Mouse (Mus musculus) lung, postnatal 0 days (tissue): ENCODE data around the gene Rilp. TPM values are rescaled to one million over a fixed set of nuclear protein-coding genes. Genes with fewer than 3 reads are reported as not detected.

Experiments
- ATAC-seq: fragments of 200-750 bp; cut with Nextera tagmentation; 2 replicates; pipeline ENCODE4 v1.8.0; 2017; ENCODE audit warnings: moderate library complexity
- DNase-seq: peaks from one replicate; pipeline ENCODE4 v3.0.0-alpha.2; 2016; ENCODE audit warnings: low spot score
- H3K27ac ChIP-seq: fragments of 300-500 bp; sonication (generic); 2 replicates; pipeline ENCODE4 v1.5.1; 2014; ENCODE audit warnings: antibody characterized with exemption, mild to moderate bottlenecking, low read length, mixed read lengths
- H3K27me3 ChIP-seq: fragments of 300-500 bp; sonication (generic); replicated peaks from 2 replicates; pipeline ENCODE4 v1.6.1; 2014; ENCODE audit warnings: low read length, mixed read lengths; ENCODE audit not compliant: insufficient read depth
- H3K36me3 ChIP-seq: fragments of 300-500 bp; sonication (generic); 2 replicates; pipeline ENCODE4 v1.6.1; 2014; ENCODE audit warnings: low read length, mixed read lengths; ENCODE audit not compliant: insufficient read depth
- H3K4me1 ChIP-seq: fragments of 300-500 bp; sonication (generic); 2 replicates; pipeline ENCODE4 v1.6.1; 2014; ENCODE audit warnings: antibody characterized with exemption, low read depth, low read length, mixed read lengths; ENCODE audit not compliant: insufficient read depth
- H3K4me2 ChIP-seq: fragments of 300-500 bp; sonication (generic); replicated peaks from 2 replicates; pipeline ENCODE4 v1.6.1; 2014; ENCODE audit warnings: low read depth, mild to moderate bottlenecking, low read length, moderate library complexity, mixed read lengths
- H3K4me3 ChIP-seq: fragments of 300-500 bp; sonication (generic); 2 replicates; pipeline ENCODE4 v1.5.1; 2014; ENCODE audit warnings: low read depth, low read length
- H3K9ac ChIP-seq: fragments of 300-500 bp; sonication (generic); replicated peaks from 2 replicates; pipeline ENCODE4 v1.6.1; 2014; ENCODE audit warnings: low read depth, mild to moderate bottlenecking
- H3K9me3 ChIP-seq: fragments of 300-500 bp; sonication (generic); 2 replicates; pipeline ENCODE4 v1.6.1; 2016; ENCODE audit warnings: low read length, mixed read lengths
- CTCF ChIP-seq: IDR thresholded peaks from 2 replicates; pipeline ENCODE4 v1.5.1; 2016; ENCODE audit warnings: antibody characterized with exemption, mild to moderate bottlenecking
- EP300 ChIP-seq: IDR thresholded peaks from 2 replicates; pipeline ENCODE4 v1.6.1; 2016; ENCODE audit warnings: antibody characterized with exemption, mild to moderate bottlenecking, control low read depth
- WGBS: fragments of 180-500 bp; shearing (Covaris S2); extraction: QIAGEN DNeasy Blood & Tissue Kit; methylation state at CpG from one replicate; pipeline ENCODE4 v1.1.7; 2014; 5-methylcytosine and 5-hydroxymethylcytosine counted together
- polyA plus RNA-seq: library from polyadenylated mRNA; unstranded; fragments of >200 nt; fragmentation: Nextera tagmentation; extraction: Ambion mirVana; gene quantifications from 2 replicates; pipeline ENCODE4 v1.2.1, GENCODE M21; 2015

Gene Rilp
- polyA plus RNA-seq, 1 experiment from 2014 or later = 15.7 TPM

DNA sequence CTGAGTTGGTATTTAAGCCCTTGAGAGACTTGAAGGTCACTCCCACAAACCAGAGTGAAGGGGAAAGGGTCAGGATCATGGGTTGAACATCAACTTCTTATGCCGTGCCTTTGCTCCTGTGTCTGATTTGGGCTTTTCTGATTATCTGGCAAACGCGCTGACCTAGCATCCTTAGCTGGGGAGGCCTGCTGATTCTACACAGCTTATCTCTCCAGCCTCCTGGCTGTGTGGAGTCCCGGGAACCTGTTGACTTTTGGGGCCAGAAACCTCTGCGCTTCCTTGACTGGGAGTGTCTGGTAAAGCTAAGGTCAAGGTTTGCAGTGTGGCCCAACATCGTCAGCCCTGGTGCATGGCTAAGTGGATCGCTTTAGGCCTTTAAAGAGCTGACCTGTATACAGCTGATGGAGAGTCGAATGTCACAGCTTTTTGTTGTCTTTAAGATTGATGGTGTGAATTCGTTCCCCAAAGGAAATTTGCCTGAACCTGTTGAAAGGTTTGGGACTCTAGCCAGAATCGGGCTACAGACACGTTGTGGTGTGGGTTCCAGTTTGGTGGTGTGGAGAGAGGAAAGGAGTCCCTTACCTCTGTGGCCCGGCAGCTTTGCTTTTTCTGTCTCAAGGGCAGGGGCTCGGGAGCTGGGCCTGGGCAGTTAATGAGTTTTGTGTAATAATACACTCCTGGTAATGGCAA is 25.4 kb downstream of the Rilp start:
- H3K36me3 ChIP-seq = no peaks in the 10 kb centered on the region
- DNase-seq = no peak
- TF ChIP-seq CTCF (no peak), EP300 (no peak)
- H3K4me3 ChIP-seq = no peak overlapping the region
- WGBS = 40% methylated on average over 13 of the region's 13 CpGs
- no peak overlapping the region for H3K9ac ChIP-seq
- peaks cover 20% of the 10 kb centered on the region for H3K4me1 ChIP-seq
- H3K4me2 ChIP-seq = no peak overlapping the region
- H3K27ac ChIP-seq = no peak overlapping the region
- H3K9me3 ChIP-seq = no peaks in the 10 kb centered on the region
- no peak for ATAC-seq
- H3K27me3 ChIP-seq = no peaks in the 10 kb centered on the region

DNA sequence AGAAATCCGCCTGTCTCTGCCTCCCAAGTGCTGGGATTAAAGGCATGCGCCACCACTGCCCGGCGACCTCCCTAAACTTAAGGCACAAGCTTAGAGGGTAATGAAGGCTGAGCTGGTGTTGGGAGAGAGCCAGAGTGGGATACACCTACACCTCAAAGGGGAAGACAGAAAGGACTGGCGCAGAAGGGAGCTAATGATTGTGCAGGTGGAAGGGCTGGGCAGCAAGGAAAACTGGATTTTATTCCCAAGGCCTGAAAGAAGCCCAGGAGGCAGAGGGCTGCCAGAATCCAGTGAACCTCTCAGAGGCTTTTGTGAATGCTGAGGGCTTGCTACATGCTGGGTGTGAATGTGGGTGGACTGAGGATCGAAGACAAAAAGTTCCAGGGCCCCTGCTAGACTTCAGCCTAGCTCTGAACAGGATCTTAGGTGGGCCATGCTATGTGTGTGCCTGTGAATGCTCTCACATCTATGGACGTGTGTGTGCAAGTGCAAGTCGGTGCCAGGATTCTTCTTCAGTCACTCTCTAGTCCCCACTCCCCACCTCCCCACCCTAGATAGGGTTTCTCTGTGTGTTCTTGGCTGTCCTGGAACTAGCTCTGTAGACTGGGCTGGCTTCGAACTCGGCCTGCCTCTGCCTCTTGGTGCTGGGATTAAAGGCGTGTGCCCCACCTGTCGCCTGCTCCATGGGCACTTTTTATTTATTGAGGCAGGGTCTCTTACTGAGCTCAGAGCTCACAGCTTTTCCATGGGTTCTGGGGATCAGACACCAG is 26.5 kb downstream of the Rilp start:
- no peaks in the 10 kb centered on the region for H3K36me3 ChIP-seq
- peaks cover 25% of the 10 kb centered on the region for H3K4me1 ChIP-seq
- WGBS = 86% methylated on average over 12 of the region's 12 CpGs
- no peak overlapping the region for H3K9ac ChIP-seq
- no peaks in the 10 kb centered on the region for H3K9me3 ChIP-seq
- TF ChIP-seq EP300 = no peak
- TF ChIP-seq CTCF = no peak
- no peak overlapping the region for H3K4me2 ChIP-seq
- ATAC-seq = no peak
- H3K4me3 ChIP-seq = no peak overlapping the region
- DNase-seq = no peak
- H3K27me3 ChIP-seq = no peaks in the 10 kb centered on the region
- H3K27ac ChIP-seq = 0 out of 2 replicates have a peak overlapping the region, but pooled peaks have one; percentile 79

DNA sequence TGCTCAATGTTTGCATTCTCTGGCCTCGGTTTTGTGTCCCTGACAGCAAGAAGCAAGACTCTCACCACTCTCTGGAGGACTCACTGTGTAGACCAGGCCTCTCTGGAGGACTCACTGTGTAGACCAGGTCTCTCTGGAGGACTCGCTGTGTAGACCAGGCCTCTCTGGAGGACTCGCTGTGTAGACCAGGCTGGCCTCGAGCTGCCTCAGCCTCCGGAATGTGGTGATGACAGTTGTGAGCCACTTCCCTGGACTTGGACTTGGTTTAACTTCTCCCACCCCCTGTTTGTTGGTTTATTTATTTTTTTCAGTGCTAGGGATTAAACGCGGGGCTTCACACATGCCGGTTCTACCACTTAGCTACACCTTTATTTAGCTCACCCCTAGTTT is 27.1 kb downstream of the Rilp start:
- ATAC-seq = no peak
- Histone ChIP-seq H3K4me3 (no peak overlapping the region), H3K27ac (0 out of 2 replicates have a peak overlapping the region, but pooled peaks have one; percentile 79), H3K4me2 (no peak overlapping the region), H3K27me3 (no peaks in the 10 kb centered on the region), H3K4me1 (peaks cover 25% of the 10 kb centered on the region), H3K9me3 (no peaks in the 10 kb centered on the region), H3K36me3 (no peaks in the 10 kb centered on the region), H3K9ac (no peak overlapping the region)
- TF ChIP-seq CTCF = no peak
- no peak for TF ChIP-seq EP300
- WGBS = 68% methylated on average over 8 of the region's 8 CpGs
- no peak for DNase-seq

DNA sequence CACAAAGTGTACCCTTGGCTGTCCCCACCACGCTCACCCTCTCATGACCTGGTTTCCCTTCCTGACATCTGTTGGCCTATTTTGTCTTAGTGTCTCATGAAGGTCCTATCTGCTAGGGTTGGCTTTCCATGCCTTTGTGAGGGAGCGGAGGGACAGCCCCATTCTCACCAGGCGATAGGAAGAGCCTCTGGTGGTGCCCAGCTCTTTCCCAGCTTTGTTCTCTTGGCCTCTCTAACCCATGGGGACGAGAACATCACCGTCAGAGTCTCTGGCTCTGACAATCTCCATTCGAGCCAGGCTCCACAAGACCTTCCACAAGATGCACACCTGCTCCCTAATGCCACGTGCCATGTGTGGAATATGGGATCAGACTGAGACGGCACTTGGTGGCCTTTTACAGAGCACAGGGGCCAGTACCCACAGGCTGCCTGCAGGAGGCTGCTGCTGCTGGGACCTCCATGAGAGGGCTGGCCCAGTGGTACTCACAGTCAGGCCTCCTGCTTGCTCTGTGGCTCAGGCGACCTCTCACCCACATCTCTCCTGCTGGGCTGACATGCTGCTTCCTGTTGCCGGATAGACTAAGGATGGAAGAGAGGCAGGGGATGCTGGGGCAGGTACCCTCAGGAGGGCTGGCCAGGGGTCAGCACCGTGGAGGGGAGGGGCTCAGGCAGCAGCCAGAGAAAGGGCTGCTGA is 27.7 kb downstream of the Rilp start:
- Histone ChIP-seq H3K9ac (no peak overlapping the region; the same call in 1 of the 2 replicates), H3K27me3 (no peaks in the 10 kb centered on the region), H3K27ac (peak overlapping the region; percentile 79; the same call in 1 of the 2 replicates), H3K9me3 (no peaks in the 10 kb centered on the region), H3K36me3 (no peaks in the 10 kb centered on the region), H3K4me3 (no peak overlapping the region), H3K4me2 (no peak overlapping the region), H3K4me1 (peaks cover 24% of the 10 kb centered on the region)
- DNase-seq (peak; percentile 62), ATAC-seq (peak; percentile 64)
- 45% methylated on average over 11 of the region's 11 CpGs for WGBS
- TF ChIP-seq CTCF (peak; percentile 58), EP300 (no peak)

DNA sequence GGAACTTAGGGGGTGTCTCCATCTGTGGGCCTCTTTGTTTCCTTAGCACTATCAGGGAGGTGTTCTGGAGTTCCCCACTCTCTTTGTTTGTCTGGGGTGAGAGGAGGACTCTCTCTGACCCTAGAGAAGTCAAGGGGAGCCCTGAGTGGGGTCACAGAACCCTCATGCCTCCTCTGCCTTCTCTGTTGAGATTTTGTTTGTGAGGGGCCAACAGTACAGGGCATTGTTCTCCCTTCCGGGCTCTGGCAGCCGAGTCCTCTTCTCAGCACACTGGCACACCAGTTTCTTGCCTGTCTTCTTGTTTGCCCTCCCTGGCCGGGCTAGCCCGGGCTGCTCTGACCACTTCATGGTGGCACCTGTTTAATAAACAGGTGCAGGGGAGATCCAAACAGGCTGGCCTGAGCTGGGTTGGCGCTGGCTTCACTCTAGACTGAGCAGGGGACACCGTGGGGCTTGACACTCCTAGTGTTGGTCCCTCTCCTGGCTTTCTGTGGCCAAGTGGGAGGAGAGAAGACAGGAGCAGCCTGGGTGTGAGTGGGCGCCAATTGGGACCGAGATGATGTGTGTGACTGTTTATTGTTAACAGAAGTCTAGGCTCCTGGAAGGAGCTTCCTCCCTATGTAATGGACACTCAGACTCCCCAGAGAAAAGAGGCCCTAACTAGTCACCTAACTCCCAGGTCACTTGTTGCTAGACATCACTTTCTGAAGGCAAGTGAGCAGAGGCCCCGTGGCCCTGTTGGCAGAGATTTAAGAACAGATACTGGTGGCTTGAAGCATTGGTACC is 28.5 kb downstream of the Rilp start:
- peak; percentile 36 for DNase-seq
- no peak for TF ChIP-seq EP300
- TF ChIP-seq CTCF = no peak
- peak overlapping the region; percentile 79 for H3K27ac ChIP-seq
- no peak overlapping the region; the same call in 1 of the 2 replicates for H3K9ac ChIP-seq
- WGBS = 40% methylated on average over 9 of the region's 9 CpGs
- no peaks in the 10 kb centered on the region for H3K36me3 ChIP-seq
- peaks cover 19% of the 10 kb centered on the region for H3K4me1 ChIP-seq
- no peaks in the 10 kb centered on the region for H3K9me3 ChIP-seq
- peak; percentile 71 for ATAC-seq
- no peak overlapping the region for H3K4me3 ChIP-seq
- no peak overlapping the region for H3K4me2 ChIP-seq
- no peaks in the 10 kb centered on the region for H3K27me3 ChIP-seq
